Mouse (Mus musculus) MEL (cell line): ENCODE measurements around the gene Tmem234. TPM values are rescaled to one million over a fixed set of nuclear protein-coding genes. Genes with fewer than 3 reads are reported as not detected.

Experiments used
- DNase-seq: peaks from one replicate; pipeline ENCODE4 v3.0.0; 2011; ENCODE audit warnings: low read depth, low spot score
- H3K27ac ChIP-seq: 2 replicates; pipeline ENCODE4 v1.5.1; 2012; ENCODE audit warnings: low read depth, mild to moderate bottlenecking, control low read depth, low read length, moderate library complexity; ENCODE audit not compliant: control insufficient read depth
- H3K27me3 ChIP-seq, 2 experiments: fragments of 150-350 bp in 1 of 2; sonication (generic) in 1 of 2; 2 replicates each; pipeline ENCODE4 v1.6.1; 2012; ENCODE audit warnings: low read length in 2 of 2, mild to moderate bottlenecking in 2 of 2, improper control_type of control experiment in 1 of 2, moderate library complexity in 1 of 2; ENCODE audit not compliant: insufficient read depth in 2 of 2, control insufficient read depth in 1 of 2
- H3K36me3 ChIP-seq, 2 experiments: 2 replicates each; pipeline ENCODE4 v1.6.1; 2012 to 2014; ENCODE audit warnings: low read length in 2 of 2, improper control_type of control experiment in 1 of 2, inconsistent platforms in 1 of 2, mild to moderate bottlenecking in 1 of 2; ENCODE audit not compliant: insufficient read depth in 2 of 2, control insufficient read depth in 1 of 2
- H3K4me1 ChIP-seq, 2 experiments: fragments of 150-350 bp in 1 of 2; sonication (generic) in 1 of 2; 2 replicates each; pipeline ENCODE4 v1.6.1; 2012; ENCODE audit warnings: low read length in 2 of 2, improper control_type of control experiment in 1 of 2, mild to moderate bottlenecking in 1 of 2; ENCODE audit not compliant: insufficient read depth in 2 of 2, control insufficient read depth in 1 of 2
- H3K4me3 ChIP-seq, 2 experiments: fragments of 150-350 bp in 1 of 2; sonication (generic) in 1 of 2; 2 replicates each; pipeline ENCODE4 v1.5.1; 2012; ENCODE audit warnings: low read depth in 2 of 2, low read length in 2 of 2, mild to moderate bottlenecking in 2 of 2, moderate library complexity in 2 of 2, control low read depth in 1 of 2, improper control_type of control experiment in 1 of 2; ENCODE audit not compliant: control insufficient read depth in 1 of 2, insufficient read depth in 1 of 2
- H3K79me2 ChIP-seq: 2 replicates; pipeline ENCODE4 v1.6.1; 2012; ENCODE audit warnings: mild to moderate bottlenecking, low read length, moderate library complexity; ENCODE audit not compliant: control insufficient read depth, poor library complexity, insufficient read depth
- H3K9ac ChIP-seq: 2 replicates; pipeline ENCODE4 v1.6.1; 2012; ENCODE audit warnings: low read depth, mild to moderate bottlenecking, control low read depth, low read length, moderate library complexity; ENCODE audit not compliant: control insufficient read depth, poor library complexity, severe bottlenecking
- H3K9me3 ChIP-seq: fragments of 150-350 bp; sonication (generic); replicated peaks from 2 replicates; pipeline ENCODE4 v1.6.1; 2012; ENCODE audit warnings: mild to moderate bottlenecking, low read length, improper control_type of control experiment, moderate library complexity; ENCODE audit not compliant: insufficient read depth
- CHD1 ChIP-seq: IDR thresholded peaks from 2 replicates; pipeline ENCODE4 v1.6.1; 2012; ENCODE audit warnings: low read depth, mild to moderate bottlenecking, inconsistent platforms, low read length, improper control_type of control experiment
- CHD2 ChIP-seq: IDR thresholded peaks from 2 replicates; pipeline ENCODE4 v1.6.1; 2011; ENCODE audit warnings: low read length, improper control_type of control experiment
- CTCF ChIP-seq, 3 experiments: IDR thresholded peaks in 2 of 3; conservative IDR thresholded peaks in 1 of 3; 2 replicates each; pipeline ENCODE4 v1.5.1; 2011 to 2012; ENCODE audit warnings: low read length in 3 of 3, low read depth in 2 of 3, mild to moderate bottlenecking in 2 of 3, improper control_type of control experiment in 1 of 3, inconsistent platforms in 1 of 3, mixed read lengths in 1 of 3, moderate library complexity in 1 of 3; ENCODE audit not compliant: control insufficient read depth in 1 of 3, insufficient read depth in 1 of 3, poor library complexity in 1 of 3, severe bottlenecking in 1 of 3
- E2F4 ChIP-seq: IDR thresholded peaks from 2 replicates; pipeline ENCODE4 v1.6.1; 2011; ENCODE audit warnings: low read depth, low read length, improper control_type of control experiment, borderline replicate concordance
- ETS1 ChIP-seq: IDR thresholded peaks from 2 replicates; pipeline ENCODE4 v1.6.1; 2012; ENCODE audit warnings: low read depth, mild to moderate bottlenecking, inconsistent platforms, low read length, improper control_type of control experiment, moderate library complexity
- MAFK ChIP-seq: IDR thresholded peaks from 2 replicates; pipeline ENCODE4 v1.6.1; 2011; ENCODE audit warnings: low read depth, mild to moderate bottlenecking, low read length, improper control_type of control experiment, borderline replicate concordance
- MAX ChIP-seq: IDR thresholded peaks from 2 replicates; pipeline ENCODE4 v1.6.1; 2011; ENCODE audit warnings: low read length, improper control_type of control experiment
- MEF2A ChIP-seq: IDR thresholded peaks from 2 replicates; pipeline ENCODE4 v1.6.1; 2014; ENCODE audit warnings: low read depth, mild to moderate bottlenecking, inconsistent platforms, low read length, improper control_type of control experiment; ENCODE audit not compliant: poor library complexity, insufficient replicate concordance, severe bottlenecking; ENCODE audit errors: extremely low read depth
- NRF1 ChIP-seq: IDR thresholded peaks from 2 replicates; pipeline ENCODE4 v1.6.1; 2014; ENCODE audit warnings: low read depth, mild to moderate bottlenecking, inconsistent platforms, low read length, improper control_type of control experiment, moderate library complexity; ENCODE audit not compliant: poor library complexity, insufficient read depth, severe bottlenecking
- POLR2A ChIP-seq, 2 experiments: IDR thresholded peaks; 2 replicates each; pipeline ENCODE4 v1.6.1; 2011 to 2012; ENCODE audit warnings: low read length in 2 of 2, mild to moderate bottlenecking in 2 of 2, control low read depth in 1 of 2, improper control_type of control experiment in 1 of 2, low read depth in 1 of 2, moderate library complexity in 1 of 2; ENCODE audit not compliant: control insufficient read depth in 1 of 2, insufficient read depth in 1 of 2, poor library complexity in 1 of 2
- RAD21 ChIP-seq: IDR thresholded peaks from 2 replicates; pipeline ENCODE4 v1.6.1; 2011; ENCODE audit warnings: mild to moderate bottlenecking, low read depth, low read length, improper control_type of control experiment
- TAL1 ChIP-seq: IDR thresholded peaks from 2 replicates; pipeline ENCODE4 v1.6.1; 2012; ENCODE audit warnings: mild to moderate bottlenecking, inconsistent platforms, low read length, moderate library complexity, mixed read lengths
- TBP ChIP-seq: IDR thresholded peaks from 2 replicates; pipeline ENCODE4 v1.8.0; 2011; ENCODE audit warnings: low read depth, low read length, improper control_type of control experiment
- TCF12 ChIP-seq: IDR thresholded peaks from 2 replicates; pipeline ENCODE4 v1.6.1; 2014; ENCODE audit warnings: low read depth, mild to moderate bottlenecking, inconsistent platforms, low read length, improper control_type of control experiment, moderate library complexity
- USF2 ChIP-seq, 2 experiments: IDR thresholded peaks; 2 replicates each; pipeline ENCODE4 v1.6.1; 2011 to 2012; ENCODE audit warnings: improper control_type of control experiment in 2 of 2, low read length in 2 of 2, borderline replicate concordance in 1 of 2, inconsistent platforms in 1 of 2, low read depth in 1 of 2, mild to moderate bottlenecking in 1 of 2; ENCODE audit not compliant: insufficient read depth in 1 of 2
- ZKSCAN1 ChIP-seq: IDR thresholded peaks from 2 replicates; pipeline ENCODE4 v1.6.1; 2012; ENCODE audit warnings: low read depth, mild to moderate bottlenecking, inconsistent platforms, low read length, improper control_type of control experiment, moderate library complexity
- ZMIZ1 ChIP-seq: IDR thresholded peaks from 2 replicates; pipeline ENCODE4 v1.6.1; 2012; ENCODE audit warnings: low read depth, mild to moderate bottlenecking, inconsistent platforms, low read length, improper control_type of control experiment, moderate library complexity
- ZNF384 ChIP-seq: IDR thresholded peaks from 2 replicates; pipeline ENCODE4 v1.6.1; 2012; ENCODE audit warnings: low read depth, mild to moderate bottlenecking, inconsistent platforms, low read length, improper control_type of control experiment
- polyA plus RNA-seq, 2 experiments: library from polyadenylated mRNA; stranded (reverse) in 1 of 2; unstranded in 1 of 2; fragments of >175 nt in 1 of 2; fragments of >200 nt in 1 of 2; gene quantifications; 2 replicates each; pipeline versions ENCODE4 v1.2.1 to v1.2.4; 2012; ENCODE audit warnings: low replicate concordance in 2 of 2, low read depth in 1 of 2; ENCODE audit not compliant: insufficient read length in 2 of 2, insufficient read depth in 1 of 2, missing spikeins in 1 of 2
- total RNA-seq: library from RNA; depleted of rRNA; stranded (reverse); fragments of 300-350 nt; gene quantifications from 2 replicates; pipeline ENCODE4 v1.2.3, GENCODE M21; 2012

Tmem234 gene
- total and polyA plus RNA-seq, 3 experiments = 148 to 220 TPM; not detected in 1

GRCm38 (mm10) chr4:129620419-129621282 lies 20.2 kb downstream of the Tmem234 start:
- no peak for TF ChIP-seq CHD2
- TF ChIP-seq TCF12 = no peak
- TF ChIP-seq TAL1 = no peak
- no peak for TF ChIP-seq MAFK
- no peak for TF ChIP-seq RAD21
- no peak for TF ChIP-seq ZNF384
- no peak for TF ChIP-seq ETS1
- TF ChIP-seq MEF2A = no peak
- no peak for TF ChIP-seq USF2 (IDR thresholded peaks at IDR 0.05; ENCODE audit: borderline replicate concordance in 1 of 2, insufficient read depth in 1 of 2, low read depth in 1 of 2, low read length in 2 of 2)
- no peak for TF ChIP-seq E2F4
- no peak for TF ChIP-seq POLR2A (IDR thresholded peaks at IDR 0.05; ENCODE audit: control insufficient read depth in 1 of 2, insufficient read depth in 1 of 2, low read depth in 1 of 2, low read length in 2 of 2, poor library complexity in 1 of 2)
- TF ChIP-seq CHD1 = no peak
- TF ChIP-seq ZMIZ1 = no peak
- no peak for TF ChIP-seq TBP
- TF ChIP-seq ZKSCAN1 = no peak
- TF ChIP-seq NRF1 = no peak
- H3K36me3 ChIP-seq = peaks cover 0 to 2% of the 10 kb centered on the region in 2 experiments; a peak in 3 of 4 replicates
- no peak overlapping the region for H3K9ac ChIP-seq
- no peak overlapping the region for H3K4me3 ChIP-seq
- no peak for DNase-seq
- H3K27me3 ChIP-seq = no peaks in the 10 kb centered on the region
- H3K4me1 ChIP-seq = peaks cover 0 to 11% of the 10 kb centered on the region in 2 experiments; a peak in 3 of 4 replicates
- H3K79me2 ChIP-seq = peaks cover 4% of the 10 kb centered on the region; the same call in 1 of the 2 replicates
- H3K27ac ChIP-seq = no peak overlapping the region
- H3K9me3 ChIP-seq = no peaks in the 10 kb centered on the region

- DNase-seq = no peak
- Histone ChIP-seq H3K9ac (no peak overlapping the region), H3K4me3 (no peak overlapping the region)
- TF ChIP-seq CTCF (IDR thresholded peaks at IDR 0.05 in 2 of 3, conservative IDR thresholded peaks at IDR 0.05 in 1 of 3; ENCODE audit: control insufficient read depth in 1 of 3, insufficient read depth in 1 of 3, low read depth in 2 of 3, low read length in 3 of 3, poor library complexity in 1 of 3, severe bottlenecking in 1 of 3) (no peak), MAX (no peak)
- TF ChIP-seq, all 39 proteins: peak for 0
- H3K36me3 ChIP-seq = peaks cover 0 to 7% of the 10 kb centered on the region in 2 experiments; a peak in 3 of 4 replicates
- H3K27me3 ChIP-seq = no peaks in the 10 kb centered on the region
- H3K4me1 ChIP-seq = peaks cover 3 to 17% of the 10 kb centered on the region in 2 experiments; a peak in 3 of 4 replicates
- H3K27ac ChIP-seq = no peak overlapping the region
- peaks cover 4% of the 10 kb centered on the region; the same call in 1 of the 2 replicates for H3K79me2 ChIP-seq
- H3K9me3 ChIP-seq = no peaks in the 10 kb centered on the region
Measured at GRCm38 (mm10) chr4:129621283-129621841, 20.9 kb downstream of the Tmem234 start.
